Mouse (Mus musculus) myocyte (in vitro differentiated cells): ENCODE measurements around the gene Hnrnpl.

Experiments
- POLR2A ChIP-seq: IDR thresholded peaks from one replicate; pipeline ENCODE4 v1.6.1; 2011; ENCODE audit warnings: low read depth, mild to moderate bottlenecking, control low read depth, moderate library complexity; ENCODE audit not compliant: insufficient read length
- POLR2AphosphoS2 ChIP-seq: IDR thresholded peaks from one replicate; pipeline ENCODE4 v1.6.1; 2011; ENCODE audit warnings: low read depth, control low read depth; ENCODE audit not compliant: insufficient read length

DNA sequence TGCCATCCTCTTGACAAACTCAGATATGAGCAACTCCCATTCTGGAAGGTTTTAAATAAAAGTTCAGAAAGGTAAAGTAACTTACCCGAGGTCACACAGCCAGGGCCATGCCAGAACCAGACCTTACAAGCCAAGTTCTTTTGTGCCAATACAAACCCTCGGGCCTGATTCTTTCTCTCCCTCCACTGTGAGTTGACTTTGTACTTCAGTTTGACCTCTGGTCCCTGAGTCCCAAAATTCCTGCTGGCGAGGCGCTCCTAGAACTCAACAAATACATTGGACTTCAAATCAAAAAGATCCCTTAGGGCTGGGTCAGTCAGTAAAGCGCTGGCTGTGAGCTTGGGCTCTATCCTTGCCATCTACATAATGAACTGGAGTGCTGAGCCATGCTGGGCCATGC is 28.6 kb downstream of the Hnrnpl start:
- no peak for TF ChIP-seq POLR2A
- TF ChIP-seq POLR2AphosphoS2, result no peak
